Mouse (Mus musculus): ENCODE data around the gene Syna.

DNA sequence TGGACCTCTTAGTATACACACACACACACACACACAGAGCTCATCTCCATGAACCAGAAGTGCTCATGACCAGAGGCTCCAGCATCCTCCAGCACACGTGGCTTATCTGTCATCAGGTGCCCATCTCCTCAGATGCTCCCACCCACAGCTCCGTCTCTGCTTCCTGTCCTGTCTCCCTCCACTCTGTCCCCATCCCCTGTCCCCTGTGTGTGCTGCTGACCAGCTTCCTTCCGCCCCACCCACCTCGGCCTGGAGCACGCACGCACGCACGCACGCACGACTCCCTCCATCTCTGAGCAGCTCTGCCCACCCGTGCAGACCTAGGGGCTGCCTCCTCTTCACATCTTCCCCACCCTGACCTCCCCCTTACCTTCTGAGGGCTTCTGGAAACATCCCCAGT is 44.4 kb upstream of the Syna start:
- no peak for TF ChIP-seq POLR2A (IDR thresholded peaks at IDR 0.05; ENCODE audit: borderline replicate concordance, control insufficient read depth, low read depth, low read length)
- no peak for TF ChIP-seq CTCF (IDR thresholded peaks at IDR 0.05; ENCODE audit: control insufficient read depth, insufficient read depth, low read length)
